Mouse (Mus musculus) stomach, embryonic 15.5 days (tissue): Measurements from ENCODE around the gene Acaca. TPM values are rescaled to one million over a fixed set of nuclear protein-coding genes. Genes with fewer than 3 reads are reported as not detected.
"Not testable (repeated sequence)": the region's sequence is repeated elsewhere in the genome, so short reads cannot be mapped to it uniquely, and the experiment has no call there.

ENCODE experiments used
- ATAC-seq: fragments of 200-750 bp; cut with Nextera tagmentation; 2 replicates; pipeline ENCODE4 v1.8.0; 2017; ENCODE audit warnings: low read depth, moderate number of reproducible peaks, moderate TSS enrichment; ENCODE audit not compliant: insufficient read depth, low FRiP score
- H3K27ac ChIP-seq: fragments of 300-500 bp; sonication (generic); 2 replicates; pipeline ENCODE4 v1.5.1; 2015; ENCODE audit warnings: mild to moderate bottlenecking, inconsistent platforms
- H3K27me3 ChIP-seq: fragments of 300-500 bp; sonication (generic); replicated peaks from 2 replicates; pipeline ENCODE4 v1.6.1; 2015; ENCODE audit warnings: inconsistent platforms
- H3K36me3 ChIP-seq: fragments of 300-500 bp; sonication (generic); 2 replicates; pipeline ENCODE4 v1.6.1; 2015; ENCODE audit warnings: inconsistent platforms
- H3K4me1 ChIP-seq: fragments of 300-500 bp; sonication (generic); 2 replicates; pipeline ENCODE4 v1.6.1; 2015; ENCODE audit warnings: inconsistent platforms
- H3K4me2 ChIP-seq: fragments of 300-500 bp; sonication (generic); 2 replicates; pipeline ENCODE4 v1.6.1; 2015; ENCODE audit warnings: mild to moderate bottlenecking, inconsistent platforms
- H3K4me3 ChIP-seq: fragments of 300-500 bp; sonication (generic); replicated peaks from 2 replicates; pipeline ENCODE4 v1.5.1; 2015; ENCODE audit warnings: inconsistent platforms
- H3K9ac ChIP-seq: fragments of 300-500 bp; sonication (generic); 2 replicates; pipeline ENCODE4 v1.6.1; 2015; ENCODE audit warnings: inconsistent platforms
- H3K9me3 ChIP-seq: fragments of 300-500 bp; sonication (generic); 2 replicates; pipeline ENCODE4 v1.6.1; 2016; ENCODE audit warnings: inconsistent platforms
- WGBS: fragments of 180-500 bp; shearing (Covaris S2); methylation state at CpG from one replicate; pipeline ENCODE4 v1.1.7; 2015; 5-methylcytosine and 5-hydroxymethylcytosine counted together
- polyA plus RNA-seq: library from polyadenylated mRNA; unstranded; fragments of >200 nt; fragmentation: Nextera tagmentation; extraction: Ambion mirVana; gene quantifications from 2 replicates; pipeline ENCODE4 v1.2.1, GENCODE M21; 2015

The Acaca gene
- polyA plus RNA-seq, 1 experiment from 2014 or later = 14.2 TPM

DNA sequence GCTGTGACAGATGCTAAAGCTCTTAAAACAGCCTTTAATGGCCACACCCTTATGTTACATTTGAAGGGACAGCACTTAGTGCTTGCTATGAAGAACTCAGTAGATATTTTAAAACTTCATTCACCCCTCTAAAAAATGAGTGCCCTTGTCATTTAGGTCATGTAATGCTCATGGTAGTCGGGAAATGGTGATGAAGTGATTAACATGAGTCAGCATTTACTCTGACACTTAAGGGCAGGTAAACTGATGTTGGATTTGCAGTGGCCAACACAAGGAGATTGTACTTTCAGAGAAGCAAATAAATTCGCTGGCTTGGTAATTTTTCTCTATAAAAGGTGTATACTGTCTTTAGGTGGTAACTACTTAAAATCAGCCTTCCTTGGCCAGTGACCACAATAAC is 166.9 kb downstream of the Acaca start:
- Histone ChIP-seq H3K4me2 (no peak overlapping the region), H3K9me3 (no peaks in the 10 kb centered on the region), H3K4me3 (no peak overlapping the region), H3K9ac (no peak overlapping the region), H3K27me3 (no peaks in the 10 kb centered on the region), H3K27ac (no peak overlapping the region), H3K36me3 (peaks cover 4% of the 10 kb centered on the region; the same call in 1 of the 2 replicates), H3K4me1 (no peaks in the 10 kb centered on the region)
- ATAC-seq = no peak
- WGBS = 84% methylated on average over 2 of the region's 2 CpGs

DNA sequence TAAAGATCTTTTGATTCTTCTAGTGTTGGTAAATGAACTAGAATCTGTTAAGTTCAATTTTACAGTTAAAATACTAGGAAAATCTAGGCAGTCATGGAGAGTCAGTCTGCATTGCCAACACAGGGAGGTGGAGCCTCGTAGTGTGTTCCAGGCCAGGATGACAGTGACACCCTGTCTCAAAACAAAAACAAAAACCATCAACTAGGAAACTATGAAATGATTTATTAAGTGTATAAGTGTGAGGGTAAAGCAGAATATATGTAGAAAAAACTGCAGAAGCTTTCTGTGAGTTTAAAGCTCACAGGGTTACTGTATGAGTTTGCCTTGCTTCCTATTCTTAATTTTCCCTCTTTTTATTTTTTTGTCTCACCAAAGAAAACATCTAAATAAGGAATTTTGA is 176.0 kb downstream of the Acaca start:
- no peak overlapping the region for H3K9ac ChIP-seq
- no peak overlapping the region for H3K4me3 ChIP-seq
- H3K27ac ChIP-seq = no peak overlapping the region
- no peaks in the 10 kb centered on the region for H3K27me3 ChIP-seq
- peaks cover 2% of the 10 kb centered on the region; the same call in 1 of the 2 replicates for H3K36me3 ChIP-seq
- whole genome bisulfite sequencing = 88% methylated on average over 1 of the region's 1 CpGs
- ATAC-seq = no peak
- H3K4me1 ChIP-seq = no peaks in the 10 kb centered on the region
- no peaks in the 10 kb centered on the region for H3K9me3 ChIP-seq
- no peak overlapping the region for H3K4me2 ChIP-seq

DNA sequence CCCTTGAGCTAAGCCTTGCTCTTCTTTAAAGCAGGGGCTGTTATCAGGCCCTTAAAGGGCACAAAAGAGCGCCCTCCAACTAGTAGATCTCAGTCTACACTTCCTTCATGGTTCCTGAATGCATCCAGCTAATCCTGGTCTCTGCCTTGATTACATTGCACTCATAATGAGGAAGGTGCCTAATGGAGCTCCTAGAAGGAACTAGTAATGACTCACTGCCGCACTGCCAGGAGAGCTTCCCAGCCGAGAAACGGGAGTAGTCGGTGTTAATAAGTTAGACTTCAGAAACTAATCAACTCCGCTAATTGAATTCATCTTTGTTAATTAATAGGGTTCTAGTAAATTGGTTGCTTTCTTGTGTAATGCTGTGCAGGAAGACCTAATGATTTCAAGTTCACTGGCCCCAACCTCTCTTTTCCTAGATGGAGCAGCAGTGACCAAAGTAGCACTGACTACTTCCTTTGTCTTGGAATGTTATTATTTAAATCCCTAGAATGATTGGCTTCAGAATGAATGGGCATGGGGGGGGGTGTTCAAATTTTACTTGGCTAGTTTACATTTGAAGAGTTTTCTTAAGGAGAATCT is 176.8 kb downstream of the Acaca start:
- Histone ChIP-seq H3K4me1 (no peaks in the 10 kb centered on the region), H3K9ac (no peak overlapping the region), H3K9me3 (no peaks in the 10 kb centered on the region), H3K36me3 (peaks cover 2% of the 10 kb centered on the region; the same call in 1 of the 2 replicates), H3K27me3 (no peaks in the 10 kb centered on the region), H3K4me3 (no peak overlapping the region), H3K4me2 (no peak overlapping the region), H3K27ac (no peak overlapping the region)
- no peak for ATAC-seq
- 90% methylated on average over 6 of the region's 6 CpGs for WGBS

DNA sequence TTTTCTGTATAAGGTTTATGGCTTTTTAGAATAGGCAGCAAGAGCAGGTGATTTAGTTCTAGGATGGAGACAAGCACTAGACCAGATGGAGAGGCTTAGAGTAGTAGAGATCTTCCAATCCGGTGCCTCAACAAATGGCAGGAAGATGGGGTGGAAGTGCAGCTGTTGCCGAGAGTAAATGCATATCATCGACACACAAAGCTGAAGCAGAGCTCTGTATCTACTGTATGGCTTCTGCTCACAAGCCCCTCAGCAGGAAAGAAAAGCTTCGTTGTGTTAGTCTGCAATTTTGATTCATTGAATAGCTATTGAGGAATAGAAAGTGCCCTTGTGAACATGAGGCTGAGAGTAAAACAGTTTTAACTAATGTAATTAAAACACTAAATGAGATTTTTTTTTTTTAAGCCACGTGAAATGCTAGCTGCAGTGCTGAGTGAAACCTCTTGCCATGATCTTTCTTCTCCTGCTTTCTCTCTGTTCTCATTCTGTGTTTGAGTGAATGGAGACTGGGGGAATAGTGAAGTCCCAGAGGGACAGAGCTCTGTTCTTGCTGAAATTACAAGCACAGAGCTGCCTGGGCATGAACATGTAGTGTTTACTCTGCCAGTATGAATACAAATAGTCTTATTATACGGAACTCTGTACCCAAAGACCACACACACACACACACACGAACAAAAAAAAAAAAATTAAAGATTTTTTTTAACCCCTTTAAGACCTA is 194.7 kb downstream of the Acaca start:
- H3K27ac ChIP-seq = peak overlapping the region; percentile 6; the same call in 1 of the 2 replicates
- no peaks in the 10 kb centered on the region; the same call in 1 of the 2 replicates for H3K36me3 ChIP-seq
- H3K9ac ChIP-seq = no peak overlapping the region
- H3K27me3 ChIP-seq = no peaks in the 10 kb centered on the region
- H3K9me3 ChIP-seq = no peaks in the 10 kb centered on the region
- H3K4me1 ChIP-seq = no peaks in the 10 kb centered on the region
- H3K4me3 ChIP-seq = no peak overlapping the region
- ATAC-seq = no peak
- WGBS = 54% methylated on average over 7 of the region's 7 CpGs
- H3K4me2 ChIP-seq = no peak overlapping the region

DNA sequence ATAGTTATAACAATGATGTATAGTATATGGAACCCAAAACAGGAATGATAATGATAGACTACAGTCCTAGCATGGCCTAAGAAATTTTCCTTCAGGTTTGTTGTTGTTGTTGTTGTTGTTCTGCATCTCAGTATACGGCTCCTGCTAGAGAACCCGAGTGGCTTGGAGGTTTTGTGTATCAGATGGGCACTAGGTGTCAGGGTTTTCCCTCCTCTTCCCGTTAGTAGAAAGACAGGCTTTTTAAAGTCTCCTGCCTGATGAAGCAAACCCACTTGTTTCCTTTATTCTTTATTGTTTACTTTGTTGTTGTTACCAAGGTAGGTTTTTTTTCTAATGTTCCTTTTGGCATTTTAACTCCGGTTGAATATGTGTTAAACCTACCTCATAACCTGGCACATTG is 197.6 kb downstream of the Acaca start:
- no peak overlapping the region for H3K4me2 ChIP-seq
- H3K4me3 ChIP-seq = no peak overlapping the region
- no peaks in the 10 kb centered on the region for H3K36me3 ChIP-seq
- H3K27ac ChIP-seq = no peak overlapping the region
- no peak for ATAC-seq
- no peaks in the 10 kb centered on the region for H3K9me3 ChIP-seq
- H3K9ac ChIP-seq = no peak overlapping the region
- no peaks in the 10 kb centered on the region for H3K4me1 ChIP-seq
- 76% methylated on average over 4 of the region's 4 CpGs for WGBS
- H3K27me3 ChIP-seq = no peaks in the 10 kb centered on the region

DNA sequence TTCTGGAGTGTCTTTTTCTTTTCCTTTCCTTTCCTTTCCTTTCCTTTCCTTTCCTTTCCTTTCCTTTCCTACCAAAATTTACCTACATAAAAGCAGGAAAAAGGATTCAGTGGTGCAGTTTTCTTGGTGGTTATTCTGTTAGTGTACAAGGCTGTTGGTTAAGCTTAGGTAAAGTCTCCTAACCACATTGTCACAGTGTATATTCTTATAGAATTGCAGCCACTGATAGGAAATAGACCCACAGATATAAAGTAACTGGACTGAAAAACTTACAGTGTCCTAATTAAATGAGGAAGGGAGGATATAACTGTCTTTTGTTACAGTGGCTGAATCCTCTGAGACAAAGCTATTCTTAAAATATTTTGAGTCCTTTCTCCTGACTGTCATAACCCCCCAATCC is 202.9 kb downstream of the Acaca start:
- Histone ChIP-seq H3K4me2 (no peak overlapping the region), H3K4me3 (no peak overlapping the region), H3K27me3 (no peaks in the 10 kb centered on the region), H3K9me3 (no peaks in the 10 kb centered on the region), H3K4me1 (no peaks in the 10 kb centered on the region), H3K36me3 (no peaks in the 10 kb centered on the region), H3K9ac (no peak overlapping the region), H3K27ac (no peak overlapping the region)
- ATAC-seq = no peak

DNA sequence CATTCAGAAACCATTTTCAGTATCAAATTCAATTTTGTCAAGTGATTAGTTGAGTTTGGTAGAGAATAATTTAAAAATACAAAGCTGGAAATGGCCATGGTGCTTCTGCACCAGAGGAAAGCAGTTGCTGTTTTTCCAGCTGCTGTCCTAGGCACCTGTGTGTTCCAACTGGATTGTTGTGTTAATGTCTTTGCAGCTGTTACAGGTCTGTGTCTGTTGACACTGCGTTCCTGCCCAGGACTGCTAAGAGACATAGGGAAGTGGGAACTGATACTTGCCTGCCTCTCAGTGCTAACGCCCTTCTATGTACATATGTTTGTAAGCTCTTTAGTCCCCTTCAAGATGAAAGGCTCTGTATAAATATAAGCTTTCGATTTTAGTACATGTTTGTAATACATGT is 203.4 kb downstream of the Acaca start:
- no peak overlapping the region for H3K4me3 ChIP-seq

DNA sequence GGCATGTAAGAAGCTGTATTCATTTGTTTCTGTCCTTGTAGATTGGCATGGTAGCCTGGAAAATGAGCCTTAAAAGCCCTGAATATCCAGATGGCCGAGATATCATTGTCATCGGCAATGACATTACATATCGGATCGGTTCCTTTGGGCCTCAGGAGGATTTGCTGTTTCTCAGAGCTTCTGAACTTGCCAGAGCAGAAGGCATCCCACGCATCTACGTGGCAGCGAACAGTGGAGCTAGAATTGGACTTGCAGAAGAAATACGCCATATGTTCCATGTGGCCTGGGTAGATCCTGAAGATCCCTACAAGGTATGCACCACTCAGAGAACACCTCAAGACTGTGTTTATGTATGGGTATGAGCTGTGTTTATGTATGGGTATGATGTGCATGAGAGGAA is 208.8 kb downstream of the Acaca start:
- not testable (repeated sequence) for H3K4me1 ChIP-seq
- 97% methylated on average over 8 of the region's 8 CpGs for WGBS

More for the DNA sequence above, 203.4 kb downstream of the Acaca start:
- H3K27ac ChIP-seq = no peak overlapping the region
- no peak for ATAC-seq
- 57% methylated on average over 3 of the region's 3 CpGs for WGBS
- no peaks in the 10 kb centered on the region for H3K9me3 ChIP-seq
- H3K4me2 ChIP-seq = no peak overlapping the region
- no peak overlapping the region for H3K9ac ChIP-seq
- H3K4me1 ChIP-seq = no peaks in the 10 kb centered on the region
- H3K27me3 ChIP-seq = no peaks in the 10 kb centered on the region
- no peaks in the 10 kb centered on the region for H3K36me3 ChIP-seq

DNA sequence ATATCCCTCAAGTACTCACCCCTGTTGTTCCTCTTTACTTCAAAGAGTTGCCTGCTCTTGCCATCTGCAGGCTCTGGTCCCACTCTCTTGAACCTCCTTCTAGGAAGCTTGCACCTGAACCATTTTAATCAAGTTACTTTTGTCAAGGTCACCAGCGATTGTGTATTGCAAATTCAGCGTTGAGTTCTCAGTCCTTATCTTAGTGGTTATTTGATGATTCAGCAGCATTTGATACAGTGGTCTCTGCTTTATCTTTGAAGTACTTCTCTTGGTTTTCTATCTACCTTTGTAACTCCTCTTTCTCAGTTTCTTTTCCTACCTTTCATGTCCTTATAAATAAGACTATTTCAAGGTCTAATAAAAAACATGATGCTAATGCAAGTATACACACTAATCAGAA is 211.2 kb downstream of the Acaca start:
- Histone ChIP-seq H3K4me3 (no peak overlapping the region), H3K9ac (no peak overlapping the region), H3K4me2 (no peak overlapping the region), H3K36me3 (no peaks in the 10 kb centered on the region), H3K27me3 (no peaks in the 10 kb centered on the region), H3K27ac (no peak overlapping the region), H3K4me1 (no peaks in the 10 kb centered on the region), H3K9me3 (no peaks in the 10 kb centered on the region)
- WGBS = 69% methylated on average over 2 of the region's 2 CpGs
- ATAC-seq = no peak

More for the DNA sequence above, 208.8 kb downstream of the Acaca start:
- H3K27me3 ChIP-seq, H3K4me3 ChIP-seq, H3K4me2 ChIP-seq, H3K9ac ChIP-seq, H3K27ac ChIP-seq, ATAC-seq, H3K36me3 ChIP-seq, H3K9me3 ChIP-seq: not testable (repeated sequence)

DNA sequence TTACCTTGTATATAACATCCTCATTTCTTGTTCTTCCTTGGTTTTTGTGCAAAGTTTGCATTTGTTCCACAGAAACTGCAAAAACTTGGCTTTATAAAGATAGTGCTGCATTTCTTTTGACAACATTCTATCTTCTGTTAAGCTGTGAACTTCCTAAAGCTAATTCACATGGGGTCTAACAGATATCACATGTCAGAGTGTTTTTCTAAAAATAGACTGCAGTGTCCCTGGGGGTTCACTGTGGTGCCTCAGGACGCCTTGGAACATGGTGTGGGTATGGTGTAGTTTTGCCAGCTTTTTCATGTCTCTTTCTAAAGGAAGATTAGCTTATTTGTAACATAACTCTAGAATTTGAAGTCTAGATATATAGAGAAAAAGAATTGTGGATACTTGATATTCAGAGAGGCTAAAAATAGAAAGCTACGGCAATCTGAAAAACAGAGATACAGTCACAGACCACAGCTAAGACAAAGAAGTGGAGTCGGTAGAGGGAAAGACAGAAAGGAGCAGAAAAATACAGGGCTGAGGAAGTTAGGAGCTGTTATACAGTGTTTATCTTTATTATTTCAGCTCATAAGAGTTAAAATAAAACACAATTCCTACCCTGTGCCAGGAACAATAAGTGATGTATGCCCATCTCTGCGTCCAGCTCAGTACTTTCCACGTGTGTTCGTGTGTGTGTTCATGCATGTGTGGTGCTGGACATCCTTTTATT is 215.2 kb downstream of the Acaca start:
- Histone ChIP-seq H3K27me3 (no peaks in the 10 kb centered on the region), H3K36me3 (no peaks in the 10 kb centered on the region), H3K4me3 (no peak overlapping the region), H3K9ac (no peak overlapping the region), H3K4me1 (no peaks in the 10 kb centered on the region), H3K4me2 (no peak overlapping the region), H3K9me3 (no peaks in the 10 kb centered on the region), H3K27ac (no peak overlapping the region)
- no peak for ATAC-seq
- WGBS = 72% methylated on average over 6 of the region's 6 CpGs

DNA sequence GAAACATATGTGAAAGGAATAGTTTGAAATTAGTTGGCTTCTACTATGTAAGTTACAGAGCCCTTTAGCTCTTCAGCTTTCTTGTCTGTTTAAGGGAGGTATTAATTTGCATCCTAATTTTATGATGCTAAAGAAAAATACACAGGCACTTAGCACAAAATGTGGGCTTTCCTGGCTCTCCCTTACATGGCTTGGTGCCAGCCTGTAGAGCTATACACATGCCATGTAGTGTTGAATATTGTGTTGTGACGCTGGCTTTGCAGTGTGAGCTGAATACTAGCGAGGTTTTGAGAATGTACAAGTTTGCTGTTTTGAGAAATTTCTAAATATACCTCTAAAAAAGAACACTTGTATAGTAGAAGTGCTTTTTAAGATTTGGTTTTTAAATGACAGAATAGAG is 218.3 kb downstream of the Acaca start:
- Histone ChIP-seq H3K36me3 (no peaks in the 10 kb centered on the region), H3K27me3 (no peaks in the 10 kb centered on the region), H3K9me3 (no peaks in the 10 kb centered on the region), H3K27ac (no peak overlapping the region), H3K9ac (no peak overlapping the region), H3K4me2 (no peak overlapping the region), H3K4me1 (no peaks in the 10 kb centered on the region), H3K4me3 (no peak overlapping the region)
- 85% methylated on average over 2 of the region's 2 CpGs for WGBS
- ATAC-seq = no peak
